Mouse (Mus musculus): ENCODE measurements around the gene Gm49405.
A peak's percentile ranks its signal among the peaks of the same experiment; 100 is the strongest.

Gene Gm49405

GRCm38 (mm10) chr19:3986334-3986733 lies 14.1 kb upstream of the Gm49405 start, which contains the start of gene Acy3:
Acy3 (plus strand) TSS chr19:3986570.
- peak; percentile 53 for DNase-seq (ENCODE audit: low read depth, low spot score)

- no peak for DNase-seq (ENCODE audit: low read depth, low spot score)
Measured at GRCm38 (mm10) chr19:3988066-3988465, 12.4 kb upstream of the Gm49405 start.

GRCm38 (mm10) chr19:3988750-3989149 lies 11.7 kb upstream of the Gm49405 start:
- no peak for DNase-seq (ENCODE audit: low read depth, low spot score)

GRCm38 (mm10) chr19:3990804-3991203 lies 9.6 kb upstream of the Gm49405 start:
- DNase-seq (ENCODE audit: low read depth, low spot score) = no peak

- DNase-seq (ENCODE audit: low read depth, low spot score) = no peak
Measured at GRCm38 (mm10) chr19:3991562-3991961, 8.9 kb upstream of the Gm49405 start.

- DNase-seq (ENCODE audit: low read depth, low spot score) = no peak
Measured at GRCm38 (mm10) chr19:3991966-3992365, 8.5 kb upstream of the Gm49405 start.

- DNase-seq (ENCODE audit: low read depth, low spot score) = no peak
Measured at GRCm38 (mm10) chr19:3992416-3992815, 8.0 kb upstream of the Gm49405 start, which contains the start of gene Tbx10. Tbx10 (plus strand) TSS chr19:3992752.

GRCm38 (mm10) chr19:3994932-3995331 lies 5.5 kb upstream of the Gm49405 start:
- DNase-seq (ENCODE audit: low read depth, low spot score) = no peak

- no peak for DNase-seq (ENCODE audit: low read depth, low spot score)
Measured at GRCm38 (mm10) chr19:3995505-3995904, 4.9 kb upstream of the Gm49405 start.

- peak; percentile 27 for DNase-seq (ENCODE audit: low read depth, low spot score)
Measured at GRCm38 (mm10) chr19:3996106-3996505, 4.3 kb upstream of the Gm49405 start.

- DNase-seq (ENCODE audit: low read depth, low spot score) = no peak
Measured at GRCm38 (mm10) chr19:3996747-3997146, 3.7 kb upstream of the Gm49405 start.

- no peak for DNase-seq (ENCODE audit: low read depth, low spot score)
Measured at GRCm38 (mm10) chr19:3997231-3997630, 3.2 kb upstream of the Gm49405 start.

- DNase-seq (ENCODE audit: low read depth, low spot score) = no peak
Measured at GRCm38 (mm10) chr19:3998335-3998734, 2.1 kb upstream of the Gm49405 start.

GRCm38 (mm10) chr19:3999121-3999730 lies 1.2 kb upstream of the Gm49405 start:
- DNase-seq (ENCODE audit: low read depth, low spot score) = peak; percentile 53

GRCm38 (mm10) chr19:4000949-4001525 lies 611 bp downstream of the Gm49405 start:
- peak; percentile 32 for DNase-seq (ENCODE audit: low read depth, low spot score)

- DNase-seq (ENCODE audit: low read depth, low spot score) = no peak
Measured at GRCm38 (mm10) chr19:4001752-4002151, 1.3 kb downstream of the Gm49405 start.

GRCm38 (mm10) chr19:4003112-4003511 lies 2.7 kb downstream of the Gm49405 start, which contains the start of gene Doc2g:
Doc2g (plus strand) TSS chr19:4003313.
- no peak for DNase-seq (ENCODE audit: low read depth, low spot score)

GRCm38 (mm10) chr19:4003641-4004040 lies 3.2 kb downstream of the Gm49405 start:
- DNase-seq (ENCODE audit: low read depth, low spot score) = no peak

GRCm38 (mm10) chr19:4004331-4004730 lies 3.9 kb downstream of the Gm49405 start:
- DNase-seq (ENCODE audit: low read depth, low spot score) = no peak

GRCm38 (mm10) chr19:4005091-4005490 lies 4.7 kb downstream of the Gm49405 start:
- no peak for DNase-seq (ENCODE audit: low read depth, low spot score)

- no peak for DNase-seq (ENCODE audit: low read depth, low spot score)
Measured at GRCm38 (mm10) chr19:4005971-4006370, 5.5 kb downstream of the Gm49405 start.

GRCm38 (mm10) chr19:4011086-4011485 lies 10.7 kb downstream of the Gm49405 start:
- no peak for DNase-seq (ENCODE audit: low read depth, low spot score)

GRCm38 (mm10) chr19:4012432-4013022 lies 12.1 kb downstream of the Gm49405 start, which contains the start of gene Ndufv1:
Ndufv1 (minus strand) TSS chr19:4012806.
- DNase-seq (ENCODE audit: low read depth, low spot score) = peak; percentile 100

Measured in 3T3-L1 (cell line).